Mouse (Mus musculus): ENCODE results near the gene Camk2b.
"Not testable (repeated sequence)": the region's sequence is repeated elsewhere in the genome, so short reads cannot be mapped to it uniquely, and the experiment has no call there.

The Camk2b gene

GRCm38 (mm10) chr11:5949586-5950352 is 116.4 kb downstream of the Camk2b start, which contains the start of gene Gck:
Gene Gck (minus strand): TSS chr11:5950081.
- DNase-seq (ENCODE audit: inconsistent age in 2 of 2, low spot score in 1 of 2) = peak in 1 of 2 experiments; percentile 43

- DNase-seq (ENCODE audit: inconsistent age in 2 of 2, low spot score in 1 of 2) = peak in 1 of 2 experiments; percentile 27
Observed at GRCm38 (mm10) chr11:5948546-5949250, 117.5 kb downstream of the Camk2b start.

GRCm38 (mm10) chr11:5947796-5948195 is 118.4 kb downstream of the Camk2b start:
- DNase-seq (ENCODE audit: inconsistent age in 2 of 2, low spot score in 1 of 2) = peak in 1 of 2 experiments; percentile 25

GRCm38 (mm10) chr11:5945096-5945495 is 121.1 kb downstream of the Camk2b start:
- DNase-seq (ENCODE audit: inconsistent age in 2 of 2, low spot score in 1 of 2) = peak; percentile 84 to 93

- DNase-seq (ENCODE audit: inconsistent age in 2 of 2, low spot score in 1 of 2) = peak in 1 of 2 experiments; percentile 29
Observed at GRCm38 (mm10) chr11:5942966-5943365, 123.2 kb downstream of the Camk2b start.

GRCm38 (mm10) chr11:5934531-5934930 is 131.6 kb downstream of the Camk2b start:
- DNase-seq (ENCODE audit: inconsistent age in 2 of 2, low spot score in 1 of 2) = not testable (repeated sequence)

- DNase-seq (ENCODE audit: inconsistent age in 2 of 2, low spot score in 1 of 2) = peak in 1 of 2 experiments; percentile 63
Observed at GRCm38 (mm10) chr11:5931947-5932346, 134.2 kb downstream of the Camk2b start.

GRCm38 (mm10) chr11:5930578-5930977 is 135.6 kb downstream of the Camk2b start:
- DNase-seq (ENCODE audit: inconsistent age in 2 of 2, low spot score in 1 of 2) = no peak

GRCm38 (mm10) chr11:5926696-5927220 is 139.4 kb downstream of the Camk2b start:
- peak in 1 of 2 experiments; percentile 80 for DNase-seq (ENCODE audit: inconsistent age in 2 of 2, low spot score in 1 of 2)

GRCm38 (mm10) chr11:5924699-5925098 is 141.5 kb downstream of the Camk2b start:
- DNase-seq (ENCODE audit: inconsistent age in 2 of 2, low spot score in 1 of 2) = no peak

- DNase-seq (ENCODE audit: inconsistent age in 2 of 2, low spot score in 1 of 2) = no peak
Observed at GRCm38 (mm10) chr11:5920323-5920960, 145.7 kb downstream of the Camk2b start.

Data from adrenal gland, adult (tissue).